Mouse (Mus musculus): ENCODE measurements around the gene Cdc42bpb. TPM values are rescaled to one million over a fixed set of nuclear protein-coding genes. Genes with fewer than 3 reads are reported as not detected.
A peak's percentile ranks its signal among the peaks of the same experiment; 100 is the strongest.

The Cdc42bpb gene
- total RNA-seq, 1 experiment from 2014 or later = 149 TPM

- DNase-seq = peak; percentile 86
Measured at GRCm38 (mm10) chr12:111386642-111387120, 9.2 kb upstream of the Cdc42bpb start.

GRCm38 (mm10) chr12:111385883-111386641 lies 8.5 kb upstream of the Cdc42bpb start:
- no peak for DNase-seq

GRCm38 (mm10) chr12:111378812-111379211 lies 1.3 kb upstream of the Cdc42bpb start:
- DNase-seq = no peak

GRCm38 (mm10) chr12:111377986-111378490 lies 520 bp upstream of the Cdc42bpb start:
- DNase-seq = peak; percentile 70

- peak; percentile 81 for DNase-seq
Measured at GRCm38 (mm10) chr12:111376826-111377331, 639 bp downstream of the Cdc42bpb start.

- DNase-seq = no peak
Measured at GRCm38 (mm10) chr12:111376053-111376452, 1.5 kb downstream of the Cdc42bpb start.

GRCm38 (mm10) chr12:111375559-111375958 lies 2.0 kb downstream of the Cdc42bpb start:
- DNase-seq = no peak

GRCm38 (mm10) chr12:111374727-111375126 lies 2.8 kb downstream of the Cdc42bpb start:
- DNase-seq = no peak

- no peak for DNase-seq
Measured at GRCm38 (mm10) chr12:111373411-111373810, 4.1 kb downstream of the Cdc42bpb start.

- DNase-seq = no peak
Measured at GRCm38 (mm10) chr12:111371905-111372304, 5.6 kb downstream of the Cdc42bpb start.

- no peak for DNase-seq
Measured at GRCm38 (mm10) chr12:111370249-111370648, 7.3 kb downstream of the Cdc42bpb start.

GRCm38 (mm10) chr12:111367065-111367464 lies 10.5 kb downstream of the Cdc42bpb start:
- DNase-seq = no peak

GRCm38 (mm10) chr12:111364234-111364633 lies 13.3 kb downstream of the Cdc42bpb start:
- no peak for DNase-seq

- DNase-seq = no peak
Measured at GRCm38 (mm10) chr12:111361319-111362098, 16.0 kb downstream of the Cdc42bpb start.

GRCm38 (mm10) chr12:111360671-111361070 lies 16.8 kb downstream of the Cdc42bpb start:
- no peak for DNase-seq

GRCm38 (mm10) chr12:111356216-111356615 lies 21.3 kb downstream of the Cdc42bpb start:
- peak; percentile 55 for DNase-seq

- DNase-seq = no peak
Measured at GRCm38 (mm10) chr12:111354142-111354541, 23.4 kb downstream of the Cdc42bpb start.

- DNase-seq = peak; percentile 70
Measured at GRCm38 (mm10) chr12:111353439-111353915, 24.0 kb downstream of the Cdc42bpb start.

- no peak for DNase-seq
Measured at GRCm38 (mm10) chr12:111353008-111353407, 24.5 kb downstream of the Cdc42bpb start.

- no peak for DNase-seq
Measured at GRCm38 (mm10) chr12:111352520-111352919, 25.0 kb downstream of the Cdc42bpb start.

GRCm38 (mm10) chr12:111349540-111350231 lies 27.8 kb downstream of the Cdc42bpb start:
- peak; percentile 63 for DNase-seq

GRCm38 (mm10) chr12:111343956-111344355 lies 33.6 kb downstream of the Cdc42bpb start:
- DNase-seq = no peak

Data from adrenal gland, postnatal 14 days (tissue).